ENCODE assay signal across 9 mouse cellular contexts in genomic region chr10:56369073-56369472, GRCm38 (mm10). TPM values are rescaled to one million over a fixed set of nuclear protein-coding genes. Genes with fewer than 3 reads are reported as not detected.
DNase-seq lines count a peak whose midpoint lies in the region; ATAC-seq lines count a peak whose summit lies in the region.
"Had no signal": no experiment of that assay in that cellular context is flagged by ENCODE, and none has a peak within 500 bp of the region (broad histone marks: within the 10 kb centered on the region; RNA-seq: fewer than 3 reads in every experiment).

No protein-coding gene starts in this region.

- no peaks in the 10 kb centered on the region for H3K36me3 ChIP-seq in hindbrain, embryonic 11.5 days (ENCODE audit: control insufficient read depth, insufficient read depth, low read length)
- H3K36me3 ChIP-seq in hindbrain, embryonic 16.5 days (ENCODE audit: control insufficient read depth, insufficient read depth, low read length), result no peaks in the 10 kb centered on the region

- no peaks in the 10 kb centered on the region for H3K27me3 ChIP-seq in hindbrain, embryonic 11.5 days (ENCODE audit: control insufficient read depth, insufficient read depth, low read length)
- no peaks in the 10 kb centered on the region for H3K27me3 ChIP-seq in hindbrain, embryonic 16.5 days (replicated peaks; ENCODE audit: control insufficient read depth, insufficient read depth, low read length)
- H3K27me3 ChIP-seq: megakaryocyte, embryonic 14.5 days had no signal

- H3K27ac ChIP-seq in hindbrain, embryonic 11.5 days (ENCODE audit: low read depth, low read length), result no peak overlapping the region
- H3K27ac ChIP-seq in hindbrain, embryonic 16.5 days (ENCODE audit: low read depth, low read length), result no peak overlapping the region

- ATAC-seq in hindbrain, embryonic 11.5 days (ENCODE audit: low FRiP score), result peak; percentile 66
- ATAC-seq in hindbrain, embryonic 16.5 days, result no peak; the same call in 1 of the 2 replicates

- no peaks in the 10 kb centered on the region for H3K9me3 ChIP-seq in hindbrain, embryonic 11.5 days (ENCODE audit: control insufficient read depth, low read length)
- no peaks in the 10 kb centered on the region for H3K9me3 ChIP-seq in hindbrain, embryonic 16.5 days (ENCODE audit: control insufficient read depth, low read length)
- H3K9me3 ChIP-seq: megakaryocyte, embryonic 14.5 days had no signal

- no peaks in the 10 kb centered on the region for H3K4me1 ChIP-seq in hindbrain, embryonic 11.5 days (replicated peaks; ENCODE audit: control insufficient read depth, insufficient read depth, low read length)
- peaks cover 2% of the 10 kb centered on the region; the same call in 1 of the 2 replicates for H3K4me1 ChIP-seq in hindbrain, embryonic 16.5 days (ENCODE audit: control insufficient read depth, insufficient read depth, low read depth, low read length)
- H3K4me1 ChIP-seq: megakaryocyte, embryonic 14.5 days had no signal

- intact Hi-C loops in left cerebral cortex, postnatal 4 days (cut with DNase I), result no loop called here

- H3K4me2 ChIP-seq in hindbrain, embryonic 11.5 days (replicated peaks; ENCODE audit: low read depth, low read length), result no peak overlapping the region
- H3K4me2 ChIP-seq in hindbrain, embryonic 16.5 days (ENCODE audit: low read length), result no peak overlapping the region

- no peak overlapping the region for H3K4me3 ChIP-seq in hindbrain, embryonic 11.5 days (ENCODE audit: low read depth, low read length)
- H3K4me3 ChIP-seq in hindbrain, embryonic 16.5 days (ENCODE audit: low read length), result no peak overlapping the region
- H3K4me3 ChIP-seq: megakaryocyte, embryonic 14.5 days had no signal

- peak; percentile 76 for DNase-seq in hindbrain, embryonic 11.5 days (ENCODE audit: low spot score)
- peak; percentile 67 to 78 for DNase-seq in cerebellum, postnatal 36 days
- peak; percentile 23 to 32 for DNase-seq in gastrocnemius, adult 8-10 months (ENCODE audit: low spot score in 2 of 2)
- DNase-seq in kidney, adult 18-20 months, result peak; percentile 80
- peak; percentile 74 for DNase-seq in left cerebral cortex, postnatal 4 days
- DNase-seq in naive thymus-derived CD4-positive, alpha-beta T cell, adult 2 months (ENCODE audit: low read depth), result peak; percentile 41
- peak; percentile 16 for DNase-seq in telencephalon, adult 2 months (ENCODE audit: low read depth, low spot score)

- no peak overlapping the region for H3K9ac ChIP-seq in hindbrain, embryonic 11.5 days (ENCODE audit: low read depth, low read length)
- no peak overlapping the region for H3K9ac ChIP-seq in hindbrain, embryonic 16.5 days (ENCODE audit: low read depth, low read length)

- WGBS in hindbrain, embryonic 11.5 days, result 29% methylated on average over 7 of the region's 7 CpGs
- WGBS in hindbrain, embryonic 16.5 days, result 21% methylated on average over 7 of the region's 7 CpGs

RNA-seq across cellular contexts. Expression of gene Gja1, which starts 8.1 kb away (rescaled TPM):
- polyA plus RNA-seq in hindbrain, embryonic 11.5 days (2014; fragmentation: Nextera tagmentation; extraction: Ambion mirVana), result 160 and 163 TPM in 2 replicates
- polyA plus RNA-seq in hindbrain, embryonic 16.5 days (2015; fragmentation: Nextera tagmentation; extraction: Ambion mirVana), result 138 and 145 TPM in 2 replicates
- total RNA-seq in gastrocnemius, adult 8-10 months (2022), result 1 to 10 TPM; 4.6 to 9.8 (median 7.2) TPM
- total RNA-seq in left cerebral cortex, postnatal 4 days (2021), result 100 to 1,000 TPM; 108 to 111 TPM

Comparison
In these comparisons a context has a peak if more than half of its experiments do, and no peak if none do; other contexts are left out.
1. DNase-seq: peak in every context shown above with its lines; median percentile 80 in kidney, adult 18-20 months; 76 in hindbrain, embryonic 11.5 days; 74 in left cerebral cortex, postnatal 4 days; 72 in cerebellum, postnatal 36 days; 41 in naive thymus-derived CD4-positive, alpha-beta T cell, adult 2 months; 28 in gastrocnemius, adult 8-10 months; 16 in telencephalon, adult 2 months.
2. RNA of gene Gja1, which starts 8.1 kb away (total RNA-seq): 108 to 111 TPM in left cerebral cortex, postnatal 4 days; 4.6 to 9.8 TPM in gastrocnemius, adult 8-10 months; every median in the first group is over 10 times any median in the second.